Mouse (Mus musculus) ES-Bruce4 (cell line): ENCODE measurements at regions not wholly inside any gene's neighbourhood (a gene's known extent, or its start where the extent isn't known, plus 50 kb on each side); places are given as distances from the start of the nearest gene placed in this dataset.

ENCODE experiments used
- CTCF ChIP-seq: IDR thresholded peaks from one replicate; pipeline ENCODE4 v1.8.1; 2011; ENCODE audit warnings: low read depth, low read length
- EP300 ChIP-seq: IDR thresholded peaks from 2 replicates; pipeline ENCODE4 v1.6.1; 2011; ENCODE audit warnings: low read depth, low read length; ENCODE audit not compliant: insufficient read depth
- POLR2A ChIP-seq: IDR thresholded peaks from one replicate; pipeline ENCODE4 v1.8.1; 2011; ENCODE audit warnings: low read length; ENCODE audit not compliant: insufficient read depth

GRCm38 (mm10) chr4:106228534-106228933, 87.5 kb upstream of the Usp24 start:
- TF ChIP-seq CTCF (peak; percentile 78), POLR2A (no peak), EP300 (no peak)
